Mouse (Mus musculus): Measurements from ENCODE around the gene Crip1. TPM values are rescaled to one million over a fixed set of nuclear protein-coding genes. Genes with fewer than 3 reads are reported as not detected.

Crip1 gene
- polyA plus RNA-seq, 1 experiment = 79.5 TPM

DNA sequence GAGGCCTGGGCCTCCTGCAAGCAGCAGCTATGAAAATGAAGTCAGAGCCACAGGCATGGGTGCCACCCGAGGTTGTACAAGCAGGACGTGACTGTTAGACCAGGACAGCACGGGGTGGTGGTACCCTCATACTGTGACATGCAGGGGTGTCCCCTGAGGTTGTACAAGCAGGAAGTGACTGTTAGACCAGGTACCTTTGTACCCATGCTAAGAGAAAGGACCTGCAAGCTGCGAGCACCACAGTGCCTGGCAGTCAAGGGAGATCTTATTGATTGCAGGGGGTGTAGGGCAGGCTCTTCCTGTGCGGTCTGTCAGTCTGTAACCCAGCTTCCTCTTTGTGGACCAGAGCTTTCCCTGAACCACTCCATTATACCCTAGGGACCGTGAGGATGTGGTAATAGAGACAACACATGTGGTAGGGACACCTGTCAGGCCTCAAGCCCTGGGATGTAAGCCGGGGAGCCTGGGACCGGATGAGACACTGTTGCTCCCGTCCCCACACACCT lies 22.0 kb downstream of the Crip1 start:
- H3K4me1 ChIP-seq (ENCODE audit: control insufficient read depth, insufficient read depth, low read length) = no peaks in the 10 kb centered on the region
- no peak overlapping the region for H3K4me3 ChIP-seq (ENCODE audit: low read depth, low read length)
- H3K9ac ChIP-seq (ENCODE audit: low read depth, poor library complexity, severe bottlenecking) = no peak overlapping the region
- H3K9me3 ChIP-seq (replicated peaks; ENCODE audit: control insufficient read depth, insufficient read depth, low read length, poor library complexity, severe bottlenecking) = no peaks in the 10 kb centered on the region
- H3K36me3 ChIP-seq (ENCODE audit: control insufficient read depth, insufficient read depth, low read length, poor library complexity, severe bottlenecking) = peaks cover 5% of the 10 kb centered on the region
- no peak for TF ChIP-seq POLR2A (IDR thresholded peaks at IDR 0.05; ENCODE audit: insufficient read depth, low read length)
- no peak for TF ChIP-seq CTCF (IDR thresholded peaks at IDR 0.05; ENCODE audit: low read depth, low read length)
- TF ChIP-seq EP300 (IDR thresholded peaks at IDR 0.05; ENCODE audit: insufficient read depth, low read depth, low read length) = no peak
- no peak overlapping the region for H3K27ac ChIP-seq (ENCODE audit: insufficient read depth, low read length)
- H3K27me3 ChIP-seq (ENCODE audit: control insufficient read depth, insufficient read depth, low read length, poor library complexity, severe bottlenecking) = no peaks in the 10 kb centered on the region

DNA sequence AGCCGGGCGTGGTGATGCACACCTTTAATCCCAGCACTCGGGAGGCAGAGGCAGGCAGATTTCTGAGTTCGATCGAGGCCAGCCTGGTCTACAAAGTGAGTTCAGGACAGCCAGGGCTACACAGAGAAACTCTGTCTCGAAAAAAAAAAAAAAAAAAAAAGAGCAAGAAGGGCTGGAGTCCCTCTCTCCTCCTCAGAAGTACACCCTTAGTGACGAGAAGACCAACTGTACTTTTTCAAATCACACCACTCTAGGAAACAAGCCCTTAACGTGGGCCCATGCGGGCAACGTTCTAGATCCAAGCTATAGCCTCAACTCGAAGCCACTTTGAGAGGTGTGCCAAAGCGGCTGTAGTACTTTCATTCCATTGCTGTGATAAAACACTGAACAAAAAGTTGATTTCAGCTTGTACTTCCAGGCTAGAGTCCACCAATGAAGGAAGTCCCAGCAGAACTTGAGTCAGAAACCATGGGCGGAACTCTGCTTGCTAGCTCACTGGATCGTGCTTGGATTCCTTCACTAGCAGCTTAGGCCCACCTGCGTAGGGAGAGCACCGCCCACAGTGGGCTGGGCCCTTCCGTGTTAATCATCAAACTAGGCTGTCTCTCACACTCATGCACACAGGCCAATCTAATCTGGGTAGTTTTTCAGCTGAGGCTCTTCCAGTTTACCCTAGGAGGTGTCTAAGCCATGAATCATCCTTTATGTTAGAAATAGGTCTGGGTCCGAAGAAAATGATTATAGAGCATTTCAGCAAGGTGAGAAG lies 31.0 kb downstream of the Crip1 start:
- Histone ChIP-seq H3K36me3 (ENCODE audit: control insufficient read depth, insufficient read depth, low read length, poor library complexity, severe bottlenecking) (no peaks in the 10 kb centered on the region), H3K27me3 (ENCODE audit: control insufficient read depth, insufficient read depth, low read length, poor library complexity, severe bottlenecking) (no peaks in the 10 kb centered on the region), H3K9me3 (replicated peaks; ENCODE audit: control insufficient read depth, insufficient read depth, low read length, poor library complexity, severe bottlenecking) (no peaks in the 10 kb centered on the region), H3K27ac (ENCODE audit: insufficient read depth, low read length) (no peak overlapping the region), H3K4me1 (ENCODE audit: control insufficient read depth, insufficient read depth, low read length) (no peaks in the 10 kb centered on the region), H3K9ac (ENCODE audit: low read depth, poor library complexity, severe bottlenecking) (no peak overlapping the region), H3K4me3 (ENCODE audit: low read depth, low read length) (no peak overlapping the region)
- TF ChIP-seq CTCF (IDR thresholded peaks at IDR 0.05; ENCODE audit: low read depth, low read length) (no peak), EP300 (IDR thresholded peaks at IDR 0.05; ENCODE audit: insufficient read depth, low read depth, low read length) (no peak), POLR2A (IDR thresholded peaks at IDR 0.05; ENCODE audit: insufficient read depth, low read length) (no peak)

DNA sequence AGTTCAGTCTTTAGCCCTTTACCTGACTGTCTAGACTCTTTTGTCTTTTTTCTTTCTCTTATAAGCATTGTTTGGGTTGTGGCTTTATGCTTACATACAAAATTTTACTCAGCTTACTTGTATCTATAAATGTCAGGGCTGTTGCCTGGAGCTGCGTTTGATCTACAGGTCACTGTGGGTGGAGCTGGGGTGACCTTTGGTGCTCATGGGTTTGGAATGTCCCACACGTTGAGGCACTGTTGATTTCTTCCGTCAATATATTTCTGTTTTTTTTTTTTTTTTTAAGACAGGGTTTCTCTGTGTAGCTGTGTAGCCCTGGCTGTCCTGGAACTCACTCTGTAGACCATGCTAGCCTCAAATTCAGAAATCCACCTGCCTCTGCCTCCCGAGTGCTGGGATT lies 34.9 kb downstream of the Crip1 start:
- Histone ChIP-seq H3K27me3 (ENCODE audit: control insufficient read depth, insufficient read depth, low read length, poor library complexity, severe bottlenecking) (no peaks in the 10 kb centered on the region), H3K9me3 (replicated peaks; ENCODE audit: control insufficient read depth, insufficient read depth, low read length, poor library complexity, severe bottlenecking) (no peaks in the 10 kb centered on the region), H3K4me1 (ENCODE audit: control insufficient read depth, insufficient read depth, low read length) (no peaks in the 10 kb centered on the region), H3K27ac (ENCODE audit: insufficient read depth, low read length) (no peak overlapping the region), H3K4me3 (ENCODE audit: low read depth, low read length) (no peak overlapping the region), H3K36me3 (ENCODE audit: control insufficient read depth, insufficient read depth, low read length, poor library complexity, severe bottlenecking) (no peaks in the 10 kb centered on the region), H3K9ac (ENCODE audit: low read depth, poor library complexity, severe bottlenecking) (no peak overlapping the region)
- TF ChIP-seq CTCF (IDR thresholded peaks at IDR 0.05; ENCODE audit: low read depth, low read length) (no peak), EP300 (IDR thresholded peaks at IDR 0.05; ENCODE audit: insufficient read depth, low read depth, low read length) (no peak), POLR2A (IDR thresholded peaks at IDR 0.05; ENCODE audit: insufficient read depth, low read length) (no peak)

DNA sequence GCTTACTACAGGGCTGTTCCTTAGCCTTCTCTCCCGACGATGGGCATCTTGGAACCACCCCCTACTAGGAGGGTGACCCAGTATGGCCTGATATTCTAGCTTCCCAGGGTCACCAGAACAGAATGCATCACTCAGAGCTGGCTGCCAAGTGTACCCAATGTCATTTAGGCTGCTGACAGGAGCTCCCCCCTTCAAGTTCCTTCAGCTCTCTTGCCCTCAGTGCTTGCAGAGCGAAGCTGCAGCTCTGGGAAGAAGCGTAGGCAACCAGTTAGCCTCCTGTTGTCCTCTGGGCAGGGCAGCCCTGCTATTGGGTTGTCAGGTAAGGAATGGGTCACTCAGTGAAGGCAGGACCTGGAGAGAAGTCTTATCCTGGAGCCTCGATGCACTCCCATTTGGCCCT lies 38.8 kb downstream of the Crip1 start:
- Histone ChIP-seq H3K9me3 (replicated peaks; ENCODE audit: control insufficient read depth, insufficient read depth, low read length, poor library complexity, severe bottlenecking) (no peaks in the 10 kb centered on the region), H3K4me3 (ENCODE audit: low read depth, low read length) (no peak overlapping the region), H3K27ac (ENCODE audit: insufficient read depth, low read length) (no peak overlapping the region), H3K36me3 (ENCODE audit: control insufficient read depth, insufficient read depth, low read length, poor library complexity, severe bottlenecking) (no peaks in the 10 kb centered on the region), H3K27me3 (ENCODE audit: control insufficient read depth, insufficient read depth, low read length, poor library complexity, severe bottlenecking) (no peaks in the 10 kb centered on the region), H3K4me1 (ENCODE audit: control insufficient read depth, insufficient read depth, low read length) (peaks cover 5% of the 10 kb centered on the region), H3K9ac (ENCODE audit: low read depth, poor library complexity, severe bottlenecking) (no peak overlapping the region)
- TF ChIP-seq POLR2A (IDR thresholded peaks at IDR 0.05; ENCODE audit: insufficient read depth, low read length) (no peak), EP300 (IDR thresholded peaks at IDR 0.05; ENCODE audit: insufficient read depth, low read depth, low read length) (no peak), CTCF (IDR thresholded peaks at IDR 0.05; ENCODE audit: low read depth, low read length) (no peak)

DNA sequence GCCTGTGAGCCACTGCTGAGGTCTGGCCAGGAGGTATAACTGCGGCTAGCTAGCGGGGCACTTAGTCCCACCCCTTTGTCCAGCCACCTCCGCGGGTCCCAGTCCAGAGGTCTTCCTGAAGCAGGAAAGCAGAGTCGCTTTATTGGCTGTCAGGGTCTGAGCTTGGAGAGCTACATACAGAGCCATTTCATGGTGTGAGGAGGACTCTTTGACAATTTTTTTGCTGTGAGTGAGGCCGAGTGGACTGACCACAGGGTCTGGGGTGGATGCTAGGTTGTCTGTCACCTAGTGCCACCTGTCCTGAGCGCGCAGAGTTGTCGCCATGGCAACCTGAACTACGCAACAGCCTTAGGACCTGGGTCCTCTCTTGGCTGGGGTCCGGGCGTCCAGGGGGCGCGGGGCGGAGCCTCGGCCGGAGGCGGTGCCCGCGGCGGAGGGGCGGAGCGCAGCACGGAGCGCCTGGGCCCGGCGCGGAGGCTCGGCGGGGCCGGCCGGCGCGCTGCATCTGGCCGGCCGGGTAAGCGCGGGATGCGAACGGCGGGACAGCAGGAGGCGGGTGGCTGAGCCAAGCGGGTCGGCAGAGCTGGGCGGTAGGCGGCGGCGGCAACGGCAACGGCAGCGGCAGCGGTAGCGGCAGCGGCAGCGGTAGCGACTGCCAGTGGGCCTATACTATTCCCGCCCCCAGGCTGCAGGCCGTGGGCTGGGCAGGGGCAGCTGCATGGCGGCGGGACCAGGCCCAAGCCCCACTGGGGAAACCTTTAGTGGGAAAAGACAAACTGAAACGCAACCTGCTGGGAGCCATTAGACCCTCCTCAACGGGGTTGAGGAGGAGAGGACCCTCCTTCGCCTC lies 39.6 kb downstream of the Crip1 start, which contains the start of gene Tmem121:
Gene Tmem121 (plus strand): TSS at position 489 of the 850 bp plus-strand sequence.
- peaks cover 5% of the 10 kb centered on the region for H3K4me1 ChIP-seq (ENCODE audit: control insufficient read depth, insufficient read depth, low read length)
- H3K9me3 ChIP-seq (replicated peaks; ENCODE audit: control insufficient read depth, insufficient read depth, low read length, poor library complexity, severe bottlenecking) = no peaks in the 10 kb centered on the region
- no peaks in the 10 kb centered on the region for H3K27me3 ChIP-seq (ENCODE audit: control insufficient read depth, insufficient read depth, low read length, poor library complexity, severe bottlenecking)
- H3K27ac ChIP-seq (ENCODE audit: insufficient read depth, low read length) = no peak within 1 kb of the TSS
- H3K9ac ChIP-seq (ENCODE audit: low read depth, poor library complexity, severe bottlenecking) = peak within 1 kb of the TSS; percentile 62
- H3K4me3 ChIP-seq (ENCODE audit: low read depth, low read length) = peak within 1 kb of the TSS; percentile 73
- H3K36me3 ChIP-seq (ENCODE audit: control insufficient read depth, insufficient read depth, low read length, poor library complexity, severe bottlenecking) = no peaks in the 10 kb centered on the region
- TF ChIP-seq POLR2A (IDR thresholded peaks at IDR 0.05; ENCODE audit: insufficient read depth, low read length) = no peak
- no peak for TF ChIP-seq CTCF (IDR thresholded peaks at IDR 0.05; ENCODE audit: low read depth, low read length)
- TF ChIP-seq EP300 (IDR thresholded peaks at IDR 0.05; ENCODE audit: insufficient read depth, low read depth, low read length) = no peak
